34 mouse cellular contexts compared by ENCODE assay signal in genomic region chr17:35592131-35592530, GRCm38 (mm10). TPM values are rescaled to one million over a fixed set of nuclear protein-coding genes. Genes with fewer than 3 reads are reported as not detected.
DNase-seq lines count a peak whose midpoint lies in the region; ATAC-seq and TF ChIP-seq lines count a peak whose summit lies in the region.
"Had no signal": no experiment of that assay in that cellular context is flagged by ENCODE, and none has a peak within 500 bp of the region (broad histone marks: within the 10 kb centered on the region; RNA-seq: fewer than 3 reads in every experiment).

No protein-coding gene starts in this region.

- H3K4me2 ChIP-seq in hindbrain, postnatal 0 days (ENCODE audit: low read depth, low read length) = no peak overlapping the region
- H3K4me2 ChIP-seq: embryonic facial prominence, embryonic 12.5 days; embryonic facial prominence, embryonic 15.5 days; heart, embryonic 11.5 days; hindbrain, embryonic 13.5 days had no signal

- no peaks in the 10 kb centered on the region for H3K36me3 ChIP-seq in hindbrain, postnatal 0 days (ENCODE audit: insufficient read depth, low read length)
- H3K36me3 ChIP-seq in hindbrain, embryonic 10.5 days = no peaks in the 10 kb centered on the region
- H3K36me3 ChIP-seq in heart, embryonic 10.5 days = no peaks in the 10 kb centered on the region
- H3K36me3 ChIP-seq: embryonic facial prominence, embryonic 12.5 days; embryonic facial prominence, embryonic 15.5 days; G1E; hindbrain, embryonic 13.5 days had no signal

- H3K9me3 ChIP-seq in hindbrain, postnatal 0 days (ENCODE audit: low read length) = no peaks in the 10 kb centered on the region
- H3K9me3 ChIP-seq in hindbrain, embryonic 10.5 days = peaks cover 5% of the 10 kb centered on the region; the same call in 1 of the 2 replicates
- no peaks in the 10 kb centered on the region for H3K9me3 ChIP-seq in heart, embryonic 10.5 days
- H3K9me3 ChIP-seq: embryonic facial prominence, embryonic 15.5 days; hindbrain, embryonic 13.5 days had no signal

- no peak overlapping the region for H3K9ac ChIP-seq in hindbrain, postnatal 0 days (replicated peaks; ENCODE audit: low read length)
- H3K9ac ChIP-seq: embryonic facial prominence, embryonic 12.5 days; embryonic facial prominence, embryonic 15.5 days; forebrain, postnatal 0 days; hindbrain, embryonic 13.5 days had no signal

- H3K4me3 ChIP-seq in hindbrain, postnatal 0 days (ENCODE audit: low read length) = no peak overlapping the region
- H3K4me3 ChIP-seq in hindbrain, embryonic 10.5 days = no peak overlapping the region
- H3K4me3 ChIP-seq in left cerebral cortex, adult 2 months = no peak overlapping the region
- H3K4me3 ChIP-seq in heart, embryonic 10.5 days = no peak overlapping the region
- H3K4me3 ChIP-seq: embryonic facial prominence, embryonic 12.5 days; embryonic facial prominence, embryonic 15.5 days; gastrocnemius, adult 2 months; heart, adult 2 months; hindbrain, embryonic 13.5 days had no signal

- no peak for TF ChIP-seq CTCF in hindbrain, postnatal 0 days (IDR thresholded peaks at IDR 0.05; ENCODE audit: low read depth)
- TF ChIP-seq CTCF in left cerebral cortex, adult 2 months (IDR thresholded peaks at IDR 0.05) = no peak

- intact Hi-C loops in left cerebral cortex, adult 2 months (cut with DNase I) = no loop called here

- H3K27me3 ChIP-seq in hindbrain, postnatal 0 days (ENCODE audit: insufficient read depth, low read length) = no peaks in the 10 kb centered on the region
- H3K27me3 ChIP-seq in hindbrain, embryonic 10.5 days (ENCODE audit: insufficient read depth, poor library complexity, severe bottlenecking) = no peaks in the 10 kb centered on the region
- no peaks in the 10 kb centered on the region for H3K27me3 ChIP-seq in heart, embryonic 10.5 days (ENCODE audit: insufficient read depth, poor library complexity, severe bottlenecking)
- H3K27me3 ChIP-seq: embryonic facial prominence, embryonic 12.5 days; embryonic facial prominence, embryonic 15.5 days; hindbrain, embryonic 13.5 days had no signal

- no peak for DNase-seq in hindbrain, postnatal 0 days (ENCODE audit: low spot score)
- DNase-seq in hindbrain, embryonic 10.5 days (ENCODE audit: low spot score) = no peak
- DNase-seq in ES-CJ7 (ENCODE audit: low read depth, low spot score) = peak; percentile 52
- DNase-seq in R1 (ENCODE audit: low read depth, low spot score) = peak; percentile 68
- DNase-seq in left cerebral cortex, adult 2 months (ENCODE audit: extremely low spot score in 1 of 2, low spot score in 2 of 2) = no peak
- no peak for DNase-seq in heart, embryonic 10.5 days (ENCODE audit: low spot score)
- DNase-seq: adrenal gland, postnatal 10 days; adrenal gland, postnatal 36 days; cerebellum, adult 18-20 months; cerebellum, adult 9-11 months; cerebellum, postnatal 25 days; forebrain, postnatal 0 days; gastrocnemius, adult 2 months; gastrocnemius, postnatal 25 days; heart, adult 2 months; kidney, adult 18-20 months had no signal

- ATAC-seq in hindbrain, postnatal 0 days = no peak
- ATAC-seq: forebrain, embryonic 14.5 days; forebrain, postnatal 0 days; hindbrain, embryonic 16.5 days; inflammation-experienced regulatory T-cells, adult 6 months; intestine, embryonic 16.5 days had no signal

- no peaks in the 10 kb centered on the region for H3K4me1 ChIP-seq in hindbrain, postnatal 0 days (ENCODE audit: insufficient read depth, low read length)
- H3K4me1 ChIP-seq in hindbrain, embryonic 10.5 days (replicated peaks) = 0 out of 2 replicates have a peak, but pooled peaks cover 3% of the 10 kb centered on the region
- H3K4me1 ChIP-seq in heart, embryonic 10.5 days = no peaks in the 10 kb centered on the region
- H3K4me1 ChIP-seq: embryonic facial prominence, embryonic 12.5 days; embryonic facial prominence, embryonic 15.5 days; hindbrain, embryonic 13.5 days had no signal

- 87% methylated on average over 9 of the region's 9 CpGs for WGBS in hindbrain, postnatal 0 days
- whole genome bisulfite sequencing in hindbrain, embryonic 10.5 days = 91% methylated on average over 9 of the region's 9 CpGs
- WGBS in heart, embryonic 10.5 days = 78% methylated on average over 9 of the region's 9 CpGs

- 0 out of 2 replicates have a peak overlapping the region, but pooled peaks have one; percentile 77 for H3K27ac ChIP-seq in hindbrain, postnatal 0 days
- no peak overlapping the region for H3K27ac ChIP-seq in hindbrain, embryonic 10.5 days
- no peak overlapping the region for H3K27ac ChIP-seq in left cerebral cortex, adult 2 months
- no peak overlapping the region for H3K27ac ChIP-seq in heart, embryonic 10.5 days
- H3K27ac ChIP-seq: embryonic facial prominence, embryonic 12.5 days; embryonic facial prominence, embryonic 15.5 days; gastrocnemius, adult 2 months; heart, adult 2 months; hindbrain, embryonic 13.5 days had no signal

RNA-seq across cellular contexts. Expression of gene Sfta2, which starts 9.2 kb away (rescaled TPM):
- total RNA-seq in hindbrain, postnatal 0 days (2014; rRNA removed) = not detected in 2 replicates
- polyA plus RNA-seq in hindbrain, postnatal 0 days (2015; fragmentation: Nextera tagmentation; extraction: Ambion mirVana) = not detected in 2 replicates
- not detected in 2 replicates for polyA plus RNA-seq in hindbrain, embryonic 10.5 days (2016; fragmentation: Nextera tagmentation; extraction: Ambion mirVana)
- not detected for total RNA-seq in left cerebral cortex, adult 2 months (2021)
- polyA plus RNA-seq in heart, embryonic 10.5 days (2016; fragmentation: Nextera tagmentation; extraction: Ambion mirVana) = not detected in 2 replicates
- total RNA-seq: adrenal gland, adult 18-20 months; adrenal gland, postnatal 10 days; adrenal gland, postnatal 36 days; common myeloid progenitor, adult 5-6 weeks; forebrain, postnatal 0 days; G1E; gastrocnemius, adult 2 months; gastrocnemius, postnatal 25 days; granulocyte monocyte progenitor cell, adult 5-6 weeks; heart, adult 2 months; heart, postnatal 25 days; hematopoietic stem cell, adult 5-6 weeks had no signal
- polyA plus RNA-seq: embryonic facial prominence, embryonic 12.5 days; forebrain, embryonic 11.5 days; forebrain, postnatal 0 days; frontal cortex, adult 2 months; G1E; heart, embryonic 11.5 days; heart, embryonic 14.5 days; heart, postnatal 0 days; hindbrain, embryonic 13.5 days; hindbrain, embryonic 16.5 days; inflammation-experienced regulatory T-cells, adult 6 months had no signal

RNA-seq across cellular contexts. Expression of gene 2300002M23Rik, which starts 24.9 kb away (rescaled TPM):
- not detected in 2 replicates for total RNA-seq in hindbrain, postnatal 0 days (2014; rRNA removed)
- polyA plus RNA-seq in hindbrain, postnatal 0 days (2015; fragmentation: Nextera tagmentation; extraction: Ambion mirVana) = 0.11 and 0.28 TPM in 2 replicates
- not detected in 2 replicates for polyA plus RNA-seq in hindbrain, embryonic 10.5 days (2016; fragmentation: Nextera tagmentation; extraction: Ambion mirVana)
- total RNA-seq in left cerebral cortex, adult 2 months (2021) = not detected
- not detected in 2 replicates for polyA plus RNA-seq in heart, embryonic 10.5 days (2016; fragmentation: Nextera tagmentation; extraction: Ambion mirVana)
- total RNA-seq: adrenal gland, adult 18-20 months; adrenal gland, postnatal 10 days; adrenal gland, postnatal 36 days; common myeloid progenitor, adult 5-6 weeks; forebrain, postnatal 0 days; gastrocnemius, adult 2 months; gastrocnemius, postnatal 25 days; granulocyte monocyte progenitor cell, adult 5-6 weeks; heart, adult 2 months; heart, postnatal 25 days; hematopoietic stem cell, adult 5-6 weeks had no signal
- polyA plus RNA-seq: embryonic facial prominence, embryonic 12.5 days; forebrain, embryonic 11.5 days; forebrain, embryonic 14.5 days; forebrain, postnatal 0 days; frontal cortex, adult 2 months; G1E; heart, adult 2 months; heart, embryonic 11.5 days; heart, embryonic 14.5 days; heart, postnatal 0 days; hindbrain, embryonic 13.5 days; inflammation-experienced regulatory T-cells, adult 6 months; intestine, embryonic 16.5 days had no signal

RNA-seq across cellular contexts. Expression of gene Gm9573, which starts 34.3 kb away (rescaled TPM):
- total RNA-seq in hindbrain, postnatal 0 days (2014; rRNA removed) = not detected in 2 replicates
- not detected in 2 replicates for polyA plus RNA-seq in hindbrain, postnatal 0 days (2015; fragmentation: Nextera tagmentation; extraction: Ambion mirVana)
- polyA plus RNA-seq in hindbrain, embryonic 10.5 days (2016; fragmentation: Nextera tagmentation; extraction: Ambion mirVana) = not detected in 2 replicates
- not detected for total RNA-seq in left cerebral cortex, adult 2 months (2021)
- polyA plus RNA-seq in heart, embryonic 10.5 days (2016; fragmentation: Nextera tagmentation; extraction: Ambion mirVana) = not detected in 2 replicates
- total RNA-seq: adrenal gland, adult 18-20 months; adrenal gland, postnatal 10 days; adrenal gland, postnatal 36 days; common myeloid progenitor, adult 5-6 weeks; forebrain, postnatal 0 days; gastrocnemius, adult 2 months; gastrocnemius, postnatal 25 days; granulocyte monocyte progenitor cell, adult 5-6 weeks; heart, adult 2 months; heart, postnatal 25 days; hematopoietic stem cell, adult 5-6 weeks had no signal
- polyA plus RNA-seq: embryonic facial prominence, embryonic 12.5 days; forebrain, embryonic 11.5 days; forebrain, embryonic 14.5 days; forebrain, postnatal 0 days; G1E; heart, adult 2 months; heart, embryonic 11.5 days; heart, embryonic 14.5 days; heart, postnatal 0 days; hindbrain, embryonic 13.5 days; hindbrain, embryonic 16.5 days; inflammation-experienced regulatory T-cells, adult 6 months; intestine, embryonic 16.5 days had no signal

RNA-seq across cellular contexts. Expression of gene Cdsn, which starts 40.2 kb away (rescaled TPM):
- 0.36 TPM in 1 of 2 replicates, not detected in the other for total RNA-seq in hindbrain, postnatal 0 days (2014; rRNA removed)
- polyA plus RNA-seq in hindbrain, postnatal 0 days (2015; fragmentation: Nextera tagmentation; extraction: Ambion mirVana) = 0.25 and 0.29 TPM in 2 replicates
- 0.10 TPM in 1 of 2 replicates, not detected in the other for polyA plus RNA-seq in hindbrain, embryonic 10.5 days (2016; fragmentation: Nextera tagmentation; extraction: Ambion mirVana)
- total RNA-seq in left cerebral cortex, adult 2 months (2021) = 1 to 10 TPM in 1 of 2 experiments, under 1 TPM in 1; 0.87 to 1.5 TPM
- 0.20 and 0.63 TPM in 2 replicates for polyA plus RNA-seq in heart, embryonic 10.5 days (2016; fragmentation: Nextera tagmentation; extraction: Ambion mirVana)
- total RNA-seq: common myeloid progenitor, adult 5-6 weeks; G1E; gastrocnemius, adult 2 months; granulocyte monocyte progenitor cell, adult 5-6 weeks; hematopoietic stem cell, adult 5-6 weeks had no signal
- polyA plus RNA-seq: forebrain, embryonic 11.5 days; G1E; inflammation-experienced regulatory T-cells, adult 6 months had no signal

RNA-seq across cellular contexts. Expression of gene Mucl3, which starts 51.4 kb away (rescaled TPM):
- 0.61 TPM in 1 of 2 replicates, not detected in the other for total RNA-seq in hindbrain, postnatal 0 days (2014; rRNA removed)
- 0.10 TPM in 1 of 2 replicates, not detected in the other for polyA plus RNA-seq in hindbrain, postnatal 0 days (2015; fragmentation: Nextera tagmentation; extraction: Ambion mirVana)
- 0.08 and 0.10 TPM in 2 replicates for polyA plus RNA-seq in hindbrain, embryonic 10.5 days (2016; fragmentation: Nextera tagmentation; extraction: Ambion mirVana)
- total RNA-seq in left cerebral cortex, adult 2 months (2021) = not detected
- 0.52 and 0.60 TPM in 2 replicates for polyA plus RNA-seq in heart, embryonic 10.5 days (2016; fragmentation: Nextera tagmentation; extraction: Ambion mirVana)
- total RNA-seq: adrenal gland, adult 18-20 months; adrenal gland, postnatal 10 days; adrenal gland, postnatal 36 days; common myeloid progenitor, adult 5-6 weeks; forebrain, postnatal 0 days; gastrocnemius, adult 2 months; gastrocnemius, postnatal 25 days; granulocyte monocyte progenitor cell, adult 5-6 weeks; heart, adult 2 months; heart, postnatal 25 days; hematopoietic stem cell, adult 5-6 weeks had no signal
- polyA plus RNA-seq: forebrain, embryonic 14.5 days; forebrain, postnatal 0 days; frontal cortex, adult 2 months; G1E; heart, adult 2 months; heart, embryonic 14.5 days; heart, postnatal 0 days; hindbrain, embryonic 13.5 days; hindbrain, embryonic 16.5 days had no signal

Comparison
In these comparisons a context has a peak if more than half of its experiments do, and no peak if none do; other contexts are left out.
1. DNase-seq: peak in ES-CJ7 (single experiment) and R1 (single experiment); none in hindbrain, postnatal 0 days (single experiment), hindbrain, embryonic 10.5 days (single experiment), left cerebral cortex, adult 2 months (0 of 2) and heart, embryonic 10.5 days (single experiment).